16 mouse cellular contexts compared by ENCODE assay signal in the genomic region with DNA sequence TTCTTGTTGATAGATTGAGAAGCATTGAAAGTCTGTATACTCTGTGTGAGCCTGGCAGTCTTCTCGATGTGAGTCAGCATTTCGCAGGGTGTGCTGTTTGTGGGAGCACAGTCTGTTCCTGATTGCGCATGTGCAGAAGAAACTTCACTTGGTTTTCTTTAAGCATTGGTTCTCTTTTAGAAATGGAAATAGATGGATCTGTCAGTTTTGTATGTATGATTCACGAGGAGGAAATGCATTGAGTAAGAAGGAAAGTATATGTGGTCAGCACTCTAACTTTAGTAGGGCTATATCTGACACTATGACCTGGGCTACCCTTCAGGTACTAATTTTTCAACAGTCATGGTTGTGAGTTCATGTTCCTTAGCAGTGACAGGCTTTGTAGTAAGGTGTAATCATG. TPM values are rescaled to one million over a fixed set of nuclear protein-coding genes. Genes with fewer than 3 reads are reported as not detected.
A peak's percentile ranks its signal among the peaks of the same experiment; 100 is the strongest.
DNase-seq lines count a peak whose midpoint lies in the region; ATAC-seq and TF ChIP-seq lines count a peak whose summit lies in the region.
"Had no signal": no experiment of that assay in that cellular context is flagged by ENCODE, and none has a peak within 500 bp of the region (broad histone marks: within the 10 kb centered on the region; RNA-seq: fewer than 3 reads in every experiment).

No protein-coding gene starts in this region.

- TF ChIP-seq CTCF in lung, postnatal 0 days (IDR thresholded peaks at IDR 0.05): no peak

- H3K9ac ChIP-seq in midbrain, embryonic 15.5 days: no peak overlapping the region
- no peak overlapping the region for H3K9ac ChIP-seq in lung, postnatal 0 days (replicated peaks; ENCODE audit: low read depth)
- H3K9ac ChIP-seq: embryonic facial prominence, embryonic 15.5 days; neural tube, embryonic 12.5 days had no signal

- no peaks in the 10 kb centered on the region for H3K36me3 ChIP-seq in midbrain, embryonic 15.5 days (replicated peaks)
- no peaks in the 10 kb centered on the region for H3K36me3 ChIP-seq in lung, postnatal 0 days (ENCODE audit: insufficient read depth, low read length)
- H3K36me3 ChIP-seq: embryonic facial prominence, embryonic 15.5 days; neural tube, embryonic 12.5 days had no signal

- DNase-seq in left cerebral cortex, adult 18-20 months (ENCODE audit: low spot score in 2 of 2): peak; percentile 33 to 45
- no peak for DNase-seq in left cerebral cortex, postnatal 10 days (ENCODE audit: extremely low spot score in 1 of 2, low spot score in 2 of 2)
- peak; percentile 39 for DNase-seq in CD4-positive helper T cell, adult 2 months (ENCODE audit: low read depth, low spot score)
- peak; percentile 58 for DNase-seq in adipocyte (ENCODE audit: low spot score)
- DNase-seq in left cerebral cortex, postnatal 25 days (ENCODE audit: low spot score in 2 of 2): peak; percentile 13 to 75
- no peak for DNase-seq in lung, postnatal 0 days (ENCODE audit: low spot score)
- DNase-seq in cerebellum, adult 11-12 months: no peak
- DNase-seq: adrenal gland, adult 8-10 months; cerebellum, adult 18-20 months; gastrocnemius, postnatal 36 days; kidney, adult 18-20 months; spleen, adult 18-20 months; thymus, adult 2 months had no signal

- no peak overlapping the region for H3K4me3 ChIP-seq in midbrain, embryonic 15.5 days
- no peak overlapping the region for H3K4me3 ChIP-seq in lung, postnatal 0 days (ENCODE audit: low read depth, low read length)
- H3K4me3 ChIP-seq: embryonic facial prominence, embryonic 15.5 days; neural tube, embryonic 12.5 days had no signal

- no peak overlapping the region for H3K27ac ChIP-seq in midbrain, embryonic 15.5 days
- H3K27ac ChIP-seq in lung, postnatal 0 days (ENCODE audit: low read length): no peak overlapping the region
- H3K27ac ChIP-seq: embryonic facial prominence, embryonic 15.5 days; neural tube, embryonic 12.5 days had no signal

- intact Hi-C loops in left cerebral cortex, postnatal 10 days (cut with DNase I): no loop called here
- intact Hi-C loops in left cerebral cortex, postnatal 25 days (cut with DNase I): no loop called here

- no peaks in the 10 kb centered on the region for H3K4me1 ChIP-seq in midbrain, embryonic 15.5 days
- H3K4me1 ChIP-seq in lung, postnatal 0 days (ENCODE audit: insufficient read depth, low read depth, low read length): no peaks in the 10 kb centered on the region
- H3K4me1 ChIP-seq: embryonic facial prominence, embryonic 15.5 days had no signal

- no peak for TF ChIP-seq EP300 in lung, postnatal 0 days (IDR thresholded peaks at IDR 0.05)

- no peak overlapping the region for H3K4me2 ChIP-seq in midbrain, embryonic 15.5 days
- H3K4me2 ChIP-seq in lung, postnatal 0 days (replicated peaks; ENCODE audit: low read depth, low read length): no peak overlapping the region
- H3K4me2 ChIP-seq: embryonic facial prominence, embryonic 15.5 days; neural tube, embryonic 12.5 days had no signal

- ATAC-seq in midbrain, embryonic 15.5 days (replicated peaks): no peak
- ATAC-seq in lung, postnatal 0 days: no peak

- WGBS in midbrain, embryonic 15.5 days: 96% methylated on average over 4 of the region's 4 CpGs
- 86% methylated on average over 4 of the region's 4 CpGs for WGBS in lung, postnatal 0 days

- no peaks in the 10 kb centered on the region for H3K27me3 ChIP-seq in midbrain, embryonic 15.5 days (replicated peaks)
- H3K27me3 ChIP-seq in lung, postnatal 0 days (replicated peaks; ENCODE audit: insufficient read depth, low read length): no peaks in the 10 kb centered on the region
- H3K27me3 ChIP-seq: embryonic facial prominence, embryonic 15.5 days; neural tube, embryonic 12.5 days had no signal

- no peaks in the 10 kb centered on the region for H3K9me3 ChIP-seq in midbrain, embryonic 15.5 days
- no peaks in the 10 kb centered on the region for H3K9me3 ChIP-seq in lung, postnatal 0 days (ENCODE audit: low read length)
- H3K9me3 ChIP-seq: embryonic facial prominence, embryonic 15.5 days; neural tube, embryonic 12.5 days had no signal

RNA-seq across cellular contexts. Expression of a gene that starts 32.2 kb away (rescaled TPM):
- 10 to 100 TPM; 61.8 to 65.3 TPM for total RNA-seq in left cerebral cortex, adult 18-20 months (2021)
- 10 to 100 TPM; 64.1 to 67.2 TPM for total RNA-seq in left cerebral cortex, postnatal 10 days (2021)
- total RNA-seq in left cerebral cortex, postnatal 25 days (2021): 10 to 100 TPM; 68.8 to 70.2 TPM
- polyA plus RNA-seq in midbrain, embryonic 15.5 days (2015; fragmentation: Nextera tagmentation; extraction: Ambion mirVana): 67.1 and 73.4 TPM in 2 replicates
- polyA plus RNA-seq in lung, postnatal 0 days (2015; fragmentation: Nextera tagmentation; extraction: Ambion mirVana): 42.8 and 43.3 TPM in 2 replicates

RNA-seq across cellular contexts. Expression of a gene that starts 32.3 kb away (rescaled TPM):
- total RNA-seq in left cerebral cortex, adult 18-20 months (2021): 10 to 100 TPM; 21.5 to 24.8 TPM
- 10 to 100 TPM; 27.5 to 28.1 TPM for total RNA-seq in left cerebral cortex, postnatal 10 days (2021)
- 10 to 100 TPM; 25.0 to 27.5 TPM for total RNA-seq in left cerebral cortex, postnatal 25 days (2021)
- polyA plus RNA-seq in midbrain, embryonic 15.5 days (2015; fragmentation: Nextera tagmentation; extraction: Ambion mirVana): 33.7 and 33.8 TPM in 2 replicates
- polyA plus RNA-seq in lung, postnatal 0 days (2015; fragmentation: Nextera tagmentation; extraction: Ambion mirVana): 17.9 and 19.2 TPM in 2 replicates

RNA-seq across cellular contexts. Expression of a gene that starts 51.3 kb away (rescaled TPM):
- total RNA-seq in left cerebral cortex, adult 18-20 months (2021): 10 to 100 TPM; 12.4 to 14.9 TPM
- total RNA-seq in left cerebral cortex, postnatal 10 days (2021): 1 to 10 TPM; 4.7 to 5.8 TPM
- total RNA-seq in left cerebral cortex, postnatal 25 days (2021): 10 to 100 TPM in 1 of 2 experiments, 1 to 10 TPM in 1; 7.6 to 10.0 TPM
- polyA plus RNA-seq in midbrain, embryonic 15.5 days (2015; fragmentation: Nextera tagmentation; extraction: Ambion mirVana): 13.5 and 15.4 TPM in 2 replicates
- 5.3 and 5.8 TPM in 2 replicates for polyA plus RNA-seq in lung, postnatal 0 days (2015; fragmentation: Nextera tagmentation; extraction: Ambion mirVana)

Comparison
In these comparisons a context has a peak if more than half of its experiments do, and no peak if none do; other contexts are left out.
1. DNase-seq: peak in left cerebral cortex, adult 18-20 months (2 of 2), CD4-positive helper T cell, adult 2 months (single experiment), adipocyte (single experiment) and left cerebral cortex, postnatal 25 days (2 of 2); none in left cerebral cortex, postnatal 10 days (0 of 2), lung, postnatal 0 days (single experiment) and cerebellum, adult 11-12 months (single experiment).